Mouse (Mus musculus): ENCODE data around the gene Plcl2. TPM values are rescaled to one million over a fixed set of nuclear protein-coding genes. Genes with fewer than 3 reads are reported as not detected.

The Plcl2 gene
- polyA plus RNA-seq, 1 experiment from 2014 or later: 5.9 TPM

DNA sequence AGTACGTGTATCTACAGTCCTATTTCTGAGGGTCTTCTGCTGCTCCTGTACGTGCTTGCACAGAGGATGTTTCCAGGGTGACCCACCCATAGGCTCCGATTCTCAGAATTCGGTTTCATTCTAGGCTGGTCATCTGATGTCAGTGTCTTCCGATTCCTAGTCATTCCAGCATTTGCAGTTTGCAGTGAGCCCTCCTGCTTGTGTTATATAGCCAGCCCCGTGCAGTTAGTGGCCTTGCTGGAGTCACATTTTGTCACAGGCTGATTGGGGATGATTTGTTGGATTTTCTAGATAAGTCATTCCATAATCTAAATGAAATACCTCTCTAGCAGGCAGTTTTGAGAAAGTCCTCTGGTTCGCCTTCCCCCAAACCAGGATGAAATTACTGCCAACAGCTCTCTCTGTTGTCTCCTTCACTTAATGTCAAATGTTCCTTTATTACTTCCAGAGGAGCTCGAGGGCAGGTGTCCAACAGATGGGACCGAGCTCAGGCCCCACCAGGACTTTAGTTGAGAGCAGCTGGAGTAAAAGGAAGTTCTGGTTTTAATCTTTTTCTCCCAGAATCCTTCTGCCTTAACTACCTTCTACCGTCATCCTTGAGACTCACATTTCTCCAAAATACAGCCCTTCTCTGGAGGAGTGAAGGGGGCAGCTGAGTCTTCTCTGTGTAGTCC is 13.8 kb upstream of the Plcl2 start:
- Histone ChIP-seq H3K27me3 (ENCODE audit: control insufficient read depth, insufficient read depth, low read length) (no peaks in the 10 kb centered on the region), H3K9me3 (ENCODE audit: control insufficient read depth, low read depth, low read length) (no peaks in the 10 kb centered on the region), H3K4me1 (ENCODE audit: control insufficient read depth, insufficient read depth, low read length) (no peaks in the 10 kb centered on the region), H3K27ac (ENCODE audit: low read length) (no peak overlapping the region), H3K4me3 (ENCODE audit: low read depth, low read length) (no peak overlapping the region), H3K4me2 (replicated peaks; ENCODE audit: low read depth, low read length) (no peak overlapping the region), H3K36me3 (ENCODE audit: control insufficient read depth, insufficient read depth, low read length) (no peaks in the 10 kb centered on the region), H3K9ac (replicated peaks; ENCODE audit: low read depth, low read length) (no peak overlapping the region)
- no peak for ATAC-seq (ENCODE audit: insufficient number of reproducible peaks, insufficient read depth, low FRiP score, low read depth)
- 75% methylated on average over 10 of the region's 10 CpGs for WGBS

- no peak overlapping the region for H3K27ac ChIP-seq (ENCODE audit: low read length)
- WGBS: 59% methylated on average over 7 of the region's 7 CpGs
- H3K9ac ChIP-seq (replicated peaks; ENCODE audit: low read depth, low read length): no peak overlapping the region
- no peak overlapping the region for H3K4me3 ChIP-seq (ENCODE audit: low read depth, low read length)
- no peaks in the 10 kb centered on the region for H3K4me1 ChIP-seq (ENCODE audit: control insufficient read depth, insufficient read depth, low read length)
- H3K36me3 ChIP-seq (ENCODE audit: control insufficient read depth, insufficient read depth, low read length): no peaks in the 10 kb centered on the region
- ATAC-seq (ENCODE audit: insufficient number of reproducible peaks, insufficient read depth, low FRiP score, low read depth): no peak
- no peak overlapping the region for H3K4me2 ChIP-seq (replicated peaks; ENCODE audit: low read depth, low read length)
- no peaks in the 10 kb centered on the region for H3K9me3 ChIP-seq (ENCODE audit: control insufficient read depth, low read depth, low read length)
- H3K27me3 ChIP-seq (ENCODE audit: control insufficient read depth, insufficient read depth, low read length): no peaks in the 10 kb centered on the region
Observed at GRCm38 (mm10) chr17:50498062-50498697, 11.0 kb upstream of the Plcl2 start.

DNA sequence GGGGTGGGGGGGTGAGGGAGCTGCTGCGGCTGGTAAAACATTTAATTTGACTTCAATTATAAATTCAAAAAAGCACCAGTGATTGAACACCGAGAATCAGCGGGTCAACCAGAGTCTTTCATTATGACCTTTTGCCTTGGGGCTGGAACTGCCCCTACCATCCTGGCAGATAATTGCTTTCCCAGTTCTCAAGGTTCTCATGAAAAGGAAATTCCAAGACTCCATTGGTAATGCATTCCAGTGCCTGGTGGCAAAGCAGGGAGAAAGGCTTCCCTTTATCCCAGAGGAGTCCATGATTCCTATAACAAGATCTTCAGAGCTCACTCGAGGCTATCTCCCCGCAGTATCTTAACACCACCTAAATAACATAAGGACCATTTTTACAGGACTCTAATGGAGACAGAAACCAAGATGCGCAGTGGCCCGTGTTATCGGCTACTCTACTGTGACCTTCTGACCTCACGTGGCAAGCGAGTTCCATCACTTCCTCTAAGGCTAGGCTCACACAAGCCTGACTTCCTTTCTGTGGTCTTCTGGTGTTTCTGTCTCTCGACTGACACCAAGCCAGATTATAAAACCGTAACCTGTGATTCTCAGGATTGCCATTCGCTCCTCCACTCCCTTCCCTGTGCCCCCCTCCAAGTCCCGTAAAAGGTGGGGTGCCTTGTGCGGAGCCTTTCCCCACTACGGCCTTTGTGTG is 10.0 kb upstream of the Plcl2 start:
- no peaks in the 10 kb centered on the region for H3K4me1 ChIP-seq (ENCODE audit: control insufficient read depth, insufficient read depth, low read length)
- no peak overlapping the region for H3K4me2 ChIP-seq (replicated peaks; ENCODE audit: low read depth, low read length)
- H3K27me3 ChIP-seq (ENCODE audit: control insufficient read depth, insufficient read depth, low read length): no peaks in the 10 kb centered on the region
- no peaks in the 10 kb centered on the region for H3K36me3 ChIP-seq (ENCODE audit: control insufficient read depth, insufficient read depth, low read length)
- H3K27ac ChIP-seq (ENCODE audit: low read length): no peak overlapping the region
- no peak overlapping the region for H3K9ac ChIP-seq (replicated peaks; ENCODE audit: low read depth, low read length)
- no peak overlapping the region for H3K4me3 ChIP-seq (ENCODE audit: low read depth, low read length)
- ATAC-seq (ENCODE audit: insufficient number of reproducible peaks, insufficient read depth, low FRiP score, low read depth): no peak
- H3K9me3 ChIP-seq (ENCODE audit: control insufficient read depth, low read depth, low read length): no peaks in the 10 kb centered on the region
- 85% methylated on average over 16 of the region's 16 CpGs for WGBS

DNA sequence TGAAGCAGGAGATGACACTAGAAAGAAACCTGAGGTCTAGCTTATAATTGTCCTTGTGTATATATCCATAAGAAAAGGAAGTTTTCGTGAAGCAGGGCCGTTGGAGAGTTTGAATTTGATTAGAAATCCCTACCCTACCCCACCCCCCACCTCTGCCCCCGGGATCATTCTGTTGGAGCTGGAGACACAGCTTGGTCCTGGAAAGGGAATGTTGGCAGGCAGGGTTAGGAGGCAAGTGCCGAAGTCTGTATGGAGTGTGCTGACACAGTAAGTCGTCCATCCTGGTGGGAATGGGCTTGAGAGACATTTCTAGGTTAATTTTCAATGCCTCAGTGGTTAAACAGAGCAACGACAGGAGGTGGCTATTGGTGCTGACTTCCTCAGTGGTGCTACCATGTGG is 8.4 kb upstream of the Plcl2 start:
- Histone ChIP-seq H3K4me2 (replicated peaks; ENCODE audit: low read depth, low read length) (no peak overlapping the region), H3K9ac (replicated peaks; ENCODE audit: low read depth, low read length) (no peak overlapping the region), H3K9me3 (ENCODE audit: control insufficient read depth, low read depth, low read length) (no peaks in the 10 kb centered on the region), H3K27me3 (ENCODE audit: control insufficient read depth, insufficient read depth, low read length) (no peaks in the 10 kb centered on the region), H3K36me3 (ENCODE audit: control insufficient read depth, insufficient read depth, low read length) (no peaks in the 10 kb centered on the region), H3K4me1 (ENCODE audit: control insufficient read depth, insufficient read depth, low read length) (no peaks in the 10 kb centered on the region), H3K27ac (ENCODE audit: low read length) (no peak overlapping the region), H3K4me3 (ENCODE audit: low read depth, low read length) (no peak overlapping the region)
- WGBS: 79% methylated on average over 6 of the region's 6 CpGs
- no peak for ATAC-seq (ENCODE audit: insufficient number of reproducible peaks, insufficient read depth, low FRiP score, low read depth)

DNA sequence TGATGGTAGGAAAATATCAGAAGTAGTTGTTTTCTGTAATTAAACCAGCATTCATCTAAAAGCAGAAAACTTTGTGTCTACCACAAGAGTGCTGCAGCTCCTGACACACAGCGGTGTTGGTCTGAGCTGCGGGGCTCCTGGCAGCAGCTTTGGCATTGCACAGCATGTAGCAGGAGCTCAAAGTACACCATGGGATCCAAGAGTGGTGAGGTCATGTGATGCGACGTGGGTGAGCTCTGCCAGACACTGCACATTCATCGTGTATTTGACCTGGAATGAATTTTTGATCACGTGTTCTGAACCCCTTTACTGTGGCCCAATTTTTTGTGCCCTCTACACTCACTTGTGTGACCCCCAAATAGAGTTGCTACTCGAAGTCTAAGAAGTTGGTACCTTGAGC is 6.1 kb upstream of the Plcl2 start:
- no peak for ATAC-seq (ENCODE audit: insufficient number of reproducible peaks, insufficient read depth, low FRiP score, low read depth)
- H3K4me1 ChIP-seq (ENCODE audit: control insufficient read depth, insufficient read depth, low read length): no peaks in the 10 kb centered on the region
- no peaks in the 10 kb centered on the region for H3K27me3 ChIP-seq (ENCODE audit: control insufficient read depth, insufficient read depth, low read length)
- WGBS: 87% methylated on average over 7 of the region's 7 CpGs
- H3K27ac ChIP-seq (ENCODE audit: low read length): no peak overlapping the region
- no peak overlapping the region for H3K4me2 ChIP-seq (replicated peaks; ENCODE audit: low read depth, low read length)
- H3K9ac ChIP-seq (replicated peaks; ENCODE audit: low read depth, low read length): no peak overlapping the region
- H3K4me3 ChIP-seq (ENCODE audit: low read depth, low read length): no peak overlapping the region
- no peaks in the 10 kb centered on the region for H3K9me3 ChIP-seq (ENCODE audit: control insufficient read depth, low read depth, low read length)
- H3K36me3 ChIP-seq (ENCODE audit: control insufficient read depth, insufficient read depth, low read length): no peaks in the 10 kb centered on the region

- no peak for ATAC-seq (ENCODE audit: insufficient number of reproducible peaks, insufficient read depth, low FRiP score, low read depth)
- WGBS: 64% methylated on average over 6 of the region's 6 CpGs
- no peak overlapping the region for H3K4me2 ChIP-seq (replicated peaks; ENCODE audit: low read depth, low read length)
- H3K36me3 ChIP-seq (ENCODE audit: control insufficient read depth, insufficient read depth, low read length): no peaks in the 10 kb centered on the region
- no peak overlapping the region for H3K27ac ChIP-seq (ENCODE audit: low read length)
- H3K27me3 ChIP-seq (ENCODE audit: control insufficient read depth, insufficient read depth, low read length): no peaks in the 10 kb centered on the region
- no peaks in the 10 kb centered on the region for H3K9me3 ChIP-seq (ENCODE audit: control insufficient read depth, low read depth, low read length)
- no peaks in the 10 kb centered on the region for H3K4me1 ChIP-seq (ENCODE audit: control insufficient read depth, insufficient read depth, low read length)
- no peak overlapping the region for H3K9ac ChIP-seq (replicated peaks; ENCODE audit: low read depth, low read length)
- H3K4me3 ChIP-seq (ENCODE audit: low read depth, low read length): no peak overlapping the region
Observed at GRCm38 (mm10) chr17:50504070-50504846, 4.9 kb upstream of the Plcl2 start.

DNA sequence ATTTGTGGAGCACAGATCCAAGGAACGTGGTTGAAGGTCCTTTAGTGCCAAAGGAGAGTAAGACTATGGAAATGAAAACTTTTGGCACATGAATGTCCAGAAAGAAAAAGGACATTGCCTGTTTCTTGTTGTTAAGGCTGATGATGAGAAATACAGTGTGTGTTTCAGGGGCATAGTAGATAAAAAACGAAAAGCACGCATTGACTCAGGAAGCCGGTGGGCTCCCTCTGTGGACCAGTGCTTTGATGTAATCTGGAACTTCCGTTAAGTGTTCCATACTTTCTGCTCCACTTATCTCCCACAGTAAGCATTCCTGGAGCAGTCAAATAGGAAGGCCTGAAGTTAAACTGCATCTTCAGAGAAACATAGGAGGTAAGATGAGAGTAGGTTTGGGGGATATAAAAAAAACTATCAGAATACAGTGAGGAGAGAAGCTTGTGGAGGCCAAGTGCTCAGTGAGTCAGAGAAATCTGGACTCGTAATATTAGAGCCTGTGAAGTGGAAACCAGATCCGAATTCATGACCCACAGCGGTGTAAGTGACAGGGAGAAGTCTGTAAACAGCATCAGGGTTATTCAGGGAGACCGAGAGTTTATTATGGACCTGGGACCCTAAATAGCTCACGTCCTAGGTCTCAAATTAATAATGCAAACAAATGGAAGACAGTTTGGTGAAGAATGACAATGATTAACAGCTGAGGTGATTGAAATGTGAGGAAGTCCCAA is 3.1 kb upstream of the Plcl2 start:
- no peaks in the 10 kb centered on the region for H3K9me3 ChIP-seq (ENCODE audit: control insufficient read depth, low read depth, low read length)
- WGBS: 75% methylated on average over 10 of the region's 10 CpGs

GRCm38 (mm10) chr17:50506861-50507321 is 2.3 kb upstream of the Plcl2 start:
- WGBS: 77% methylated on average over 13 of the region's 13 CpGs

More for the DNA sequence above, 3.1 kb upstream of the Plcl2 start:
- H3K4me1 ChIP-seq (ENCODE audit: control insufficient read depth, insufficient read depth, low read length): 0 out of 2 replicates have a peak, but pooled peaks cover 4% of the 10 kb centered on the region
- no peak overlapping the region for H3K4me2 ChIP-seq (replicated peaks; ENCODE audit: low read depth, low read length)
- H3K27ac ChIP-seq (ENCODE audit: low read length): no peak overlapping the region
- H3K4me3 ChIP-seq (ENCODE audit: low read depth, low read length): no peak overlapping the region
- H3K36me3 ChIP-seq (ENCODE audit: control insufficient read depth, insufficient read depth, low read length): no peaks in the 10 kb centered on the region
- no peak overlapping the region for H3K9ac ChIP-seq (replicated peaks; ENCODE audit: low read depth, low read length)
- ATAC-seq (ENCODE audit: insufficient number of reproducible peaks, insufficient read depth, low FRiP score, low read depth): no peak
- no peaks in the 10 kb centered on the region for H3K27me3 ChIP-seq (ENCODE audit: control insufficient read depth, insufficient read depth, low read length)

More at GRCm38 (mm10) chr17:50506861-50507321, 2.3 kb upstream of the Plcl2 start:
- Histone ChIP-seq H3K4me3 (ENCODE audit: low read depth, low read length) (no peak overlapping the region), H3K9ac (replicated peaks; ENCODE audit: low read depth, low read length) (no peak overlapping the region), H3K4me2 (replicated peaks; ENCODE audit: low read depth, low read length) (no peak overlapping the region), H3K27ac (ENCODE audit: low read length) (no peak overlapping the region), H3K4me1 (ENCODE audit: control insufficient read depth, insufficient read depth, low read length) (0 out of 2 replicates have a peak, but pooled peaks cover 4% of the 10 kb centered on the region), H3K36me3 (ENCODE audit: control insufficient read depth, insufficient read depth, low read length) (no peaks in the 10 kb centered on the region), H3K9me3 (ENCODE audit: control insufficient read depth, low read depth, low read length) (no peaks in the 10 kb centered on the region), H3K27me3 (ENCODE audit: control insufficient read depth, insufficient read depth, low read length) (no peaks in the 10 kb centered on the region)
- no peak for ATAC-seq (ENCODE audit: insufficient number of reproducible peaks, insufficient read depth, low FRiP score, low read depth)

Data from stomach, embryonic 14.5 days (tissue).